Mouse (Mus musculus) forebrain, embryonic 15.5 days (tissue): ENCODE data around the gene Ppp1r10. TPM values are rescaled to one million over a fixed set of nuclear protein-coding genes. Genes with fewer than 3 reads are reported as not detected.
A peak's percentile ranks its signal among the peaks of the same experiment; 100 is the strongest.

Experiments
- ATAC-seq: fragments of 200-750 bp; cut with Nextera tagmentation; replicated peaks from 2 replicates; pipeline ENCODE4 v1.8.0; 2017; ENCODE audit warnings: mild to moderate bottlenecking, moderate TSS enrichment, moderate library complexity
- H3K27ac ChIP-seq: fragments of 300-500 bp; sonication (generic); replicated peaks from 2 replicates; pipeline ENCODE4 v1.5.1; 2015; ENCODE audit warnings: mild to moderate bottlenecking, inconsistent platforms
- H3K27me3 ChIP-seq: fragments of 300-500 bp; sonication (generic); 2 replicates; pipeline ENCODE4 v1.6.1; 2015; ENCODE audit warnings: inconsistent platforms
- H3K36me3 ChIP-seq: fragments of 300-500 bp; sonication (generic); 2 replicates; pipeline ENCODE4 v1.6.1; 2015; ENCODE audit warnings: mild to moderate bottlenecking, inconsistent platforms
- H3K4me1 ChIP-seq: fragments of 300-500 bp; sonication (generic); 2 replicates; pipeline ENCODE4 v1.6.1; 2015; ENCODE audit warnings: inconsistent platforms
- H3K4me2 ChIP-seq: fragments of 300-500 bp; sonication (generic); replicated peaks from 2 replicates; pipeline ENCODE4 v1.6.1; 2015; ENCODE audit warnings: mild to moderate bottlenecking, inconsistent platforms
- H3K4me3 ChIP-seq: fragments of 300-500 bp; sonication (generic); 2 replicates; pipeline ENCODE4 v1.5.1; 2015; ENCODE audit warnings: mild to moderate bottlenecking, inconsistent platforms
- H3K9ac ChIP-seq: fragments of 300-500 bp; sonication (generic); replicated peaks from 2 replicates; pipeline ENCODE4 v1.6.1; 2015; ENCODE audit warnings: mild to moderate bottlenecking, inconsistent platforms
- H3K9me3 ChIP-seq: fragments of 300-500 bp; sonication (generic); 2 replicates; pipeline ENCODE4 v1.6.1; 2016; ENCODE audit warnings: inconsistent platforms
- WGBS: fragments of 180-500 bp; shearing (Covaris S2); methylation state at CpG from one replicate; pipeline ENCODE4 v1.1.7; 2015; ENCODE audit warnings: mixed read lengths; 5-methylcytosine and 5-hydroxymethylcytosine counted together
- polyA plus RNA-seq: library from polyadenylated mRNA; unstranded; fragments of >200 nt; fragmentation: Nextera tagmentation; extraction: Ambion mirVana; gene quantifications from 2 replicates; pipeline ENCODE4 v1.2.1, GENCODE M21; 2015

Ppp1r10 gene
- polyA plus RNA-seq, 1 experiment from 2014 or later = 53.9 TPM

GRCm38 (mm10) chr17:35909186-35909918 lies 6.9 kb upstream of the Ppp1r10 start:
- H3K4me3 ChIP-seq = peak overlapping the region; percentile 89
- H3K36me3 ChIP-seq = peaks cover 40% of the 10 kb centered on the region
- peak overlapping the region; percentile 76 for H3K4me2 ChIP-seq
- H3K27me3 ChIP-seq = no peaks in the 10 kb centered on the region
- H3K9me3 ChIP-seq = no peaks in the 10 kb centered on the region
- peaks cover 34% of the 10 kb centered on the region for H3K4me1 ChIP-seq
- peak; percentile 31 for ATAC-seq
- H3K9ac ChIP-seq = peak overlapping the region; percentile 92
- H3K27ac ChIP-seq = peak overlapping the region; percentile 89
- 24% methylated on average over 20 of the region's 20 CpGs for WGBS

- peak; percentile 91 for ATAC-seq
- Histone ChIP-seq H3K27ac (peak within 1 kb of the TSS; percentile 89), H3K36me3 (peaks cover 35% of the 10 kb centered on the region), H3K4me1 (peaks cover 39% of the 10 kb centered on the region), H3K4me2 (peak within 1 kb of the TSS; percentile 76), H3K27me3 (no peaks in the 10 kb centered on the region), H3K4me3 (peak within 1 kb of the TSS; percentile 89), H3K9ac (peak within 1 kb of the TSS; percentile 92), H3K9me3 (no peaks in the 10 kb centered on the region)
- WGBS = 3% methylated on average over 25 of the region's 25 CpGs
Observed at GRCm38 (mm10) chr17:35909919-35910369, 6.3 kb upstream of the Ppp1r10 start, which contains the start of gene Atat1. Gene Atat1 (minus strand): TSS chr17:35910075.

GRCm38 (mm10) chr17:35914975-35915374 lies 1.3 kb upstream of the Ppp1r10 start:
- 87% methylated on average over 6 of the region's 6 CpGs for WGBS
- H3K4me2 ChIP-seq = peak overlapping the region; percentile 66
- H3K4me1 ChIP-seq = peaks cover 24% of the 10 kb centered on the region
- H3K9ac ChIP-seq = no peak overlapping the region
- H3K9me3 ChIP-seq = no peaks in the 10 kb centered on the region
- peak overlapping the region; percentile 77; the same call in 1 of the 2 replicates for H3K4me3 ChIP-seq
- H3K27me3 ChIP-seq = no peaks in the 10 kb centered on the region
- peaks cover 7% of the 10 kb centered on the region; the same call in 1 of the 2 replicates for H3K36me3 ChIP-seq
- ATAC-seq = no peak
- no peak overlapping the region for H3K27ac ChIP-seq

GRCm38 (mm10) chr17:35915538-35916296 lies 517 bp upstream of the Ppp1r10 start:
- H3K27me3 ChIP-seq = no peaks in the 10 kb centered on the region
- H3K36me3 ChIP-seq = peaks cover 7% of the 10 kb centered on the region; the same call in 1 of the 2 replicates
- WGBS = 4% methylated on average over 28 of the region's 28 CpGs
- H3K9me3 ChIP-seq = no peaks in the 10 kb centered on the region
- peak overlapping the region; percentile 99 for H3K27ac ChIP-seq
- H3K4me3 ChIP-seq = peak overlapping the region; percentile 77
- peak overlapping the region; percentile 92 for H3K9ac ChIP-seq
- H3K4me1 ChIP-seq = peaks cover 29% of the 10 kb centered on the region
- ATAC-seq = no peak; the same call in 1 of the 2 replicates
- peak overlapping the region; percentile 66 for H3K4me2 ChIP-seq

GRCm38 (mm10) chr17:35917143-35917462 lies 869 bp downstream of the Ppp1r10 start:
- peak overlapping the region; percentile 92 for H3K9ac ChIP-seq
- H3K27ac ChIP-seq = peak overlapping the region; percentile 99
- H3K4me1 ChIP-seq = peaks cover 41% of the 10 kb centered on the region
- ATAC-seq = no peak
- H3K36me3 ChIP-seq = peaks cover 7% of the 10 kb centered on the region; the same call in 1 of the 2 replicates
- no peaks in the 10 kb centered on the region for H3K9me3 ChIP-seq
- H3K27me3 ChIP-seq = no peaks in the 10 kb centered on the region
- peak overlapping the region; percentile 77 for H3K4me3 ChIP-seq
- peak overlapping the region; percentile 82 for H3K4me2 ChIP-seq
- 0% methylated on average over 8 of the region's 8 CpGs for WGBS

- Histone ChIP-seq H3K4me3 (peak overlapping the region; percentile 77), H3K4me2 (peak overlapping the region; percentile 82), H3K36me3 (peaks cover 5% of the 10 kb centered on the region; the same call in 1 of the 2 replicates), H3K4me1 (peaks cover 44% of the 10 kb centered on the region), H3K9ac (peak overlapping the region; percentile 92), H3K27me3 (no peaks in the 10 kb centered on the region), H3K27ac (peak overlapping the region; percentile 99), H3K9me3 (no peaks in the 10 kb centered on the region)
- 0% methylated on average over 13 of the region's 13 CpGs for WGBS
- ATAC-seq = 0 out of 2 replicates have a peak, but pooled peaks have one; percentile 4
Observed at GRCm38 (mm10) chr17:35917463-35918251, 1.4 kb downstream of the Ppp1r10 start.

- H3K4me2 ChIP-seq = peak overlapping the region; percentile 82
- no peaks in the 10 kb centered on the region for H3K27me3 ChIP-seq
- peaks cover 44% of the 10 kb centered on the region for H3K4me1 ChIP-seq
- peak overlapping the region; percentile 99 for H3K27ac ChIP-seq
- H3K9ac ChIP-seq = peak overlapping the region; percentile 92
- under 1% methylated on average over 11 of the region's 11 CpGs for WGBS
- no peaks in the 10 kb centered on the region for H3K9me3 ChIP-seq
- H3K36me3 ChIP-seq = peaks cover 9% of the 10 kb centered on the region
- peak overlapping the region; percentile 77 for H3K4me3 ChIP-seq
- no peak for ATAC-seq
Observed at GRCm38 (mm10) chr17:35918276-35919059, 2.2 kb downstream of the Ppp1r10 start.

- H3K27ac ChIP-seq = peak overlapping the region; percentile 99
- no peaks in the 10 kb centered on the region for H3K27me3 ChIP-seq
- peak; percentile 55 for ATAC-seq
- H3K36me3 ChIP-seq = peaks cover 14% of the 10 kb centered on the region
- no peaks in the 10 kb centered on the region for H3K9me3 ChIP-seq
- peaks cover 44% of the 10 kb centered on the region for H3K4me1 ChIP-seq
- H3K9ac ChIP-seq = peak overlapping the region; percentile 92
- H3K4me3 ChIP-seq = peak overlapping the region; percentile 77
- peak overlapping the region; percentile 82 for H3K4me2 ChIP-seq
- 3% methylated on average over 7 of the region's 7 CpGs for WGBS
Observed at GRCm38 (mm10) chr17:35919060-35919715, 3.0 kb downstream of the Ppp1r10 start.

- ATAC-seq = no peak
- Histone ChIP-seq H3K9me3 (no peaks in the 10 kb centered on the region), H3K27ac (peak overlapping the region; percentile 99), H3K4me1 (peaks cover 40% of the 10 kb centered on the region), H3K4me3 (peak overlapping the region; percentile 77), H3K9ac (peak overlapping the region; percentile 65), H3K4me2 (peak overlapping the region; percentile 82), H3K36me3 (peaks cover 17% of the 10 kb centered on the region), H3K27me3 (no peaks in the 10 kb centered on the region)
- WGBS = 50% methylated on average over 6 of the region's 6 CpGs
Observed at GRCm38 (mm10) chr17:35919864-35920301, 3.6 kb downstream of the Ppp1r10 start.

- no peak for ATAC-seq
- Histone ChIP-seq H3K4me1 (peaks cover 35% of the 10 kb centered on the region), H3K9ac (peak overlapping the region; percentile 65), H3K27ac (peak overlapping the region; percentile 99), H3K4me3 (peak overlapping the region; percentile 77), H3K27me3 (no peaks in the 10 kb centered on the region), H3K36me3 (peaks cover 22% of the 10 kb centered on the region), H3K9me3 (no peaks in the 10 kb centered on the region), H3K4me2 (peak overlapping the region; percentile 82)
- 81% methylated on average over 1 of the region's 1 CpGs for WGBS
Observed at GRCm38 (mm10) chr17:35920384-35920783, 4.2 kb downstream of the Ppp1r10 start.
